Mouse (Mus musculus): Measurements from ENCODE around the gene Txnrd2. TPM values are rescaled to one million over a fixed set of nuclear protein-coding genes. Genes with fewer than 3 reads are reported as not detected.
A peak's percentile ranks its signal among the peaks of the same experiment; 100 is the strongest.

Gene Txnrd2
- total and polyA plus RNA-seq, 2 experiments from 2014 or later: 22.9 to 38.3 TPM

DNA sequence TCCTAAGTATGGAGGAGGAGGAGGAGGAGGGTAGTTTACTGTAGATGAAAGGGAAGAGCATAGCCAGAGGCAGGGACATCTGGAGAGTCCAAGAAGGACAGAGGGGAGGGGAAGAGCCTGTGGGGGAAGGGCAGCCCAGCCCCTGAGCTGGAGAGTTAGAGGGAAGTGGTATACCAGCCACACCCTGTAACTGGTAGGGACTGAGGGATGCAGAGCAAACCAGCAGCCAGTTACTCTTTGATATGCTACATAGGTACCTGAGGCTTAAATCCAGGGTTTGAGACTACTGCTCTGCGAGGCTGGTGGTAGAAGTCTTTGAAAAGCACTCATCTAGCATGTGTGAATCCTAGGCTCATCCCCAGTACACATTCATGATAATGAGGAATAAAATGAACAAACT lies 64.7 kb downstream of the Txnrd2 start:
- ATAC-seq (ENCODE audit: low FRiP score): no peak
- H3K9ac ChIP-seq (replicated peaks; ENCODE audit: low read length, poor library complexity, severe bottlenecking): no peak overlapping the region
- no peaks in the 10 kb centered on the region for H3K9me3 ChIP-seq (ENCODE audit: low read length)
- H3K27me3 ChIP-seq (ENCODE audit: insufficient read depth, low read length): no peaks in the 10 kb centered on the region
- no peak overlapping the region for H3K27ac ChIP-seq (ENCODE audit: low read depth, low read length)
- no peak for DNase-seq (ENCODE audit: low spot score)
- no peak overlapping the region for H3K4me2 ChIP-seq (ENCODE audit: low read depth, low read length, poor library complexity, severe bottlenecking)
- 68% methylated on average over 1 of the region's 1 CpGs for WGBS
- no peaks in the 10 kb centered on the region for H3K4me1 ChIP-seq (ENCODE audit: insufficient read depth, low read length)
- no peaks in the 10 kb centered on the region for H3K36me3 ChIP-seq (ENCODE audit: insufficient read depth, low read length)
- TF ChIP-seq CTCF (IDR thresholded peaks at IDR 0.05): no peak
- H3K4me3 ChIP-seq (ENCODE audit: low read depth, low read length): no peak overlapping the region

DNA sequence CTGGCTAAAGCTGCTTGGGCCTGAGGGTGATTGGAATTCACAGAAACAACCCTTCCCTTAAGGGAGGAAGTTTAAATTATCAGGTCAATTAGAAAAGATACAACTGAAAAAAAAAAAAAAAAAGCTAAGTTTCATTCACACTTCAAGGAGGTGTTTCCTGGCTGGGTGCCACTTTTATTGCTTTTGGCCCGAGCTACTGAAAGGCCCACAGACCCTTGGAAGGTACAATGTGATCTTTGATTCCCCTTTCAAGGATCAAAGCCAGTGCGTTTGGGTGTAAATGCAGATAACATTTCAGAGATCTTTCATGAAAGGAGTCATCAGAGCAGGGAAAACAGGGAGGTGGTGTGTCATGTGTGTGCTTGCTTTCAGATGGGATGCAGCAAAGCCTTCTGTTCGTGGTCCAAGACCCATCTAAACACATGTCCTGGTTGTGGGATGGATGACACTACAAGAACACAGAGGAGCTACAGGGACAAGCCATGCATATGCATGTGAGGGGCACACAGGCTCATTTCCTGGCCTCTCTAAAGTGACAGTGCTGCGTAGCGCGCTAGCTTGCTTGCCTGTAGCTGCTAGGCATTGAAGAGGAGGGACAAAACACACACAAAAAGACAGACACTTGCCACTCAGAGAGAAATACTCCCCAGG lies 71.8 kb downstream of the Txnrd2 start:
- Histone ChIP-seq H3K4me3 (ENCODE audit: low read depth, low read length) (peak overlapping the region; percentile 76), H3K9me3 (ENCODE audit: low read length) (no peaks in the 10 kb centered on the region), H3K4me1 (ENCODE audit: insufficient read depth, low read length) (peaks cover 7% of the 10 kb centered on the region), H3K27ac (ENCODE audit: low read depth, low read length) (peak overlapping the region; percentile 96), H3K9ac (replicated peaks; ENCODE audit: low read length, poor library complexity, severe bottlenecking) (peak overlapping the region; percentile 88), H3K36me3 (ENCODE audit: insufficient read depth, low read length) (peaks cover 9% of the 10 kb centered on the region), H3K4me2 (ENCODE audit: low read depth, low read length, poor library complexity, severe bottlenecking) (peak overlapping the region; percentile 83), H3K27me3 (ENCODE audit: insufficient read depth, low read length) (no peaks in the 10 kb centered on the region)
- ATAC-seq (ENCODE audit: low FRiP score) (peak; percentile 61), DNase-seq (ENCODE audit: low spot score) (no peak)
- WGBS: 3% methylated on average over 6 of the region's 6 CpGs
- TF ChIP-seq CTCF (IDR thresholded peaks at IDR 0.05): no peak

DNA sequence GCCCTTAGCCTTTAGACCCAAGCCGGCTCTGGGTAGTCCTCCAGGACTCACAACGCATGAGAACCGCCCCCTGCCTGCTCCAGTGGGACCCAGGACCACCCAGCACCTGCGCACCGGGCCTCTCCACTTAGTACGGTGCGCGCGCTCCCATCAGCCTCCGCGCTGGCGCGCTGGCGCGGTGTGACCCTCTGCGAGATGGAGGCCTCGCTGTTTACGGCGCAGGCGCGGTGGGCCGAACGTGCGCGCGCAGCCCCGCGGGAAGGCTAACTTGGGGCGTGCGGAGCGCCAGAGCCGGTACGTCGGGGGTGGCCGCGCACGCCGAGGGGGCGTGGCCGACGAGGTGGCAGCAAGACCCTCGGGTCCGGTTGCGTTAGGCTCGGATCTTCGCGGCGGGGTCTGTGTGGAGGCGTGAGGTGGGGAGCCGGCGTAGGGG lies 72.4 kb downstream of the Txnrd2 start, which contains the start of the genes Gnb1l and Rtl10:
TSS of gene Gnb1l (plus strand) at position 156 of the 433 bp plus-strand sequence.
TSS of gene Rtl10 (plus strand) at position 344 of the 433 bp plus-strand sequence.
- DNase-seq (ENCODE audit: low spot score): peak; percentile 96
- peak; percentile 97 for ATAC-seq (ENCODE audit: low FRiP score)
- Histone ChIP-seq H3K27ac (ENCODE audit: low read depth, low read length) (peak within 1 kb of the TSS; percentile 96), H3K4me3 (ENCODE audit: low read depth, low read length) (peak within 1 kb of the TSS; percentile 76), H3K36me3 (ENCODE audit: insufficient read depth, low read length) (peaks cover 9% of the 10 kb centered on the region), H3K4me2 (ENCODE audit: low read depth, low read length, poor library complexity, severe bottlenecking) (peak within 1 kb of the TSS; percentile 83), H3K27me3 (ENCODE audit: insufficient read depth, low read length) (no peaks in the 10 kb centered on the region), H3K9me3 (ENCODE audit: low read length) (no peaks in the 10 kb centered on the region), H3K4me1 (ENCODE audit: insufficient read depth, low read length) (peaks cover 7% of the 10 kb centered on the region), H3K9ac (replicated peaks; ENCODE audit: low read length, poor library complexity, severe bottlenecking) (peak within 1 kb of the TSS; percentile 88)
- TF ChIP-seq CTCF (IDR thresholded peaks at IDR 0.05): 0 out of 2 replicates have a peak, but pooled peaks have one; percentile 39
- WGBS: under 1% methylated on average over 51 of the region's 51 CpGs

DNA sequence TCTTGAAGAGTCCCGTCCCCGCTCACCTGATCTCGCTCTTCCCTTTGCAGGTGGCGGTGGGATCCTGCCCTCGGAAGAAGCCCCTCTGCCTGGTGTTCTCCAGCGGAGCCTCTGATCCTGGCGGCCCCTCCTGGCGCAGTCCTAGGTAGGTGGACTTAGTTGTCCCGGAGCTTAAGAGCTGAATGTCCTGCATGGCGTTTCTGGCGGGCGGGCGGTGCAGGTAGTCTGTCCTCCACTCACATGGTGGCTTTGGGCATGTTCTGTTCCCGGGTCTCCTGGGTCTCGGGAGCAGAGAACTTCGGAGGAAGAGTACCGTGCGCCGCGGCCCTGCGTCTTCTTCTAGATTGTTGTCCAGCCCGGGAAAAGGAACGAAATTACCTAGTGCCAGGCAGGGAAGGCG lies 72.8 kb downstream of the Txnrd2 start:
- Histone ChIP-seq H3K36me3 (ENCODE audit: insufficient read depth, low read length) (peaks cover 9% of the 10 kb centered on the region), H3K9ac (replicated peaks; ENCODE audit: low read length, poor library complexity, severe bottlenecking) (peak overlapping the region; percentile 88), H3K9me3 (ENCODE audit: low read length) (no peaks in the 10 kb centered on the region), H3K4me3 (ENCODE audit: low read depth, low read length) (peak overlapping the region; percentile 76), H3K27me3 (ENCODE audit: insufficient read depth, low read length) (no peaks in the 10 kb centered on the region), H3K4me1 (ENCODE audit: insufficient read depth, low read length) (peaks cover 7% of the 10 kb centered on the region), H3K4me2 (ENCODE audit: low read depth, low read length, poor library complexity, severe bottlenecking) (peak overlapping the region; percentile 83), H3K27ac (ENCODE audit: low read depth, low read length) (peak overlapping the region; percentile 96)
- TF ChIP-seq CTCF (IDR thresholded peaks at IDR 0.05): no peak
- DNase-seq (ENCODE audit: low spot score): no peak
- ATAC-seq (ENCODE audit: low FRiP score): no peak; the same call in 1 of the 2 replicates
- under 1% methylated on average over 24 of the region's 24 CpGs for WGBS

DNA sequence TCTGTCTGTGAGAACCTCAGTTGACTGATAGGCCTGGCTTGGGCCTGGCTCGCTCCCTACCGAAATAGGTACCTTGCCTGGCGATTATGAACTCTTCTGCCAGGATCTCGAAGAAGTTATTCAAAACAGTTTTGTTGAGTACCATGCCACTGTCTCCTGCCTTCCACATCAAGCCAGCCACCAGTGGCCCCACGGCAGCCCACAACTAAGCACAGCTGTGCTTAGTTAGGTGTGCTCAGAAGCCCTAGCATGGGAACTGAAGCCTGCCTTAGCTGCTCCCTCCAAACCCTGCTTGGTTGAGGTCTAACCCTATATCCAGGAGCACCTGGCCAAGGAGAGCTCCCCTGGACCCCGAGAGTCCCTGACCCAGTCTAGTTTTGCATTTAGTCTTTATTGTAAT lies 75.3 kb downstream of the Txnrd2 start:
- 96% methylated on average over 6 of the region's 6 CpGs for WGBS
- H3K27ac ChIP-seq (ENCODE audit: low read depth, low read length): no peak overlapping the region
- ATAC-seq (ENCODE audit: low FRiP score) (no peak), DNase-seq (ENCODE audit: low spot score) (no peak)
- H3K36me3 ChIP-seq (ENCODE audit: insufficient read depth, low read length): peaks cover 9% of the 10 kb centered on the region
- no peak for TF ChIP-seq CTCF (IDR thresholded peaks at IDR 0.05)
- no peak overlapping the region for H3K9ac ChIP-seq (replicated peaks; ENCODE audit: low read length, poor library complexity, severe bottlenecking)
- H3K27me3 ChIP-seq (ENCODE audit: insufficient read depth, low read length): no peaks in the 10 kb centered on the region
- H3K4me2 ChIP-seq (ENCODE audit: low read depth, low read length, poor library complexity, severe bottlenecking): no peak overlapping the region
- no peak overlapping the region for H3K4me3 ChIP-seq (ENCODE audit: low read depth, low read length)
- H3K9me3 ChIP-seq (ENCODE audit: low read length): no peaks in the 10 kb centered on the region
- peaks cover 7% of the 10 kb centered on the region for H3K4me1 ChIP-seq (ENCODE audit: insufficient read depth, low read length)

DNA sequence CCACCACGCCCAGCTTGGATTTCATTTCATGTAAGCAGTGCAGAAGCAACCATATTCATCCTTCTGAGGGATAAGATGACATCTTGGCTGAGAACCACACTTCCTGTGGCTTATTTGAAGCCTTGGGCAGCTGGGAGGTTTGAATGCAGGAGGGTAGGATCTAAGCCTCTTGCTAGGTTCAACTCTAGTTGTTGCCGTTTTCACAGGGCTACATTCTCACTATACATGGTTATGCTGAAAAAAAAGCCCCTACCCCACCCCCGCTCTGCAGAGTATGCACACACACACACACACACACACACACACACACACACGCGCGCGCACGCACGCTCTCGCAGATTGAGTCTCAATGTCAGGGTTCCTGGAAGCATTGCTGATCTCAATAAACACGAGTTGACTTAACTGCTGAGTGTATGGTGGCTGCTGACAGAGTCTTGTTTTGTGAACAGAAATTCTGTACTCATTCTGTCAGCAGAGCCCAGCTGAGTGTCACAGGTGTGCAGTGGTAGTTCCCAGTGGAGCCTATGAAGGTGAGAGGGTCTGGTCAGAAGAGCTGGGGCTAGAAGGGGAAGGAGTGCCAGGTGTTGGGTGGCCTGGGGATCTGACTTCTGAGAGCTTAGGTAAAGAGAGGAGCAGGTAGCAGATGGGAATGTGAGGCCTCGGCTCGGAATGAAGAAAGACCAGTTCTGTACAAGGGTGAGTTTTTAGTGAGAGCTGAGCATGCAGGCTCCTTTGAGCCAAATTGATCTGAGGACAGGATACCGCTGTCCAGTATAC lies 77.6 kb downstream of the Txnrd2 start:
- ATAC-seq (ENCODE audit: low FRiP score) (no peak), DNase-seq (ENCODE audit: low spot score) (no peak)
- Histone ChIP-seq H3K9me3 (ENCODE audit: low read length) (no peaks in the 10 kb centered on the region), H3K27me3 (ENCODE audit: insufficient read depth, low read length) (no peaks in the 10 kb centered on the region), H3K4me1 (ENCODE audit: insufficient read depth, low read length) (peaks cover 7% of the 10 kb centered on the region), H3K4me3 (ENCODE audit: low read depth, low read length) (no peak overlapping the region), H3K4me2 (ENCODE audit: low read depth, low read length, poor library complexity, severe bottlenecking) (no peak overlapping the region), H3K27ac (ENCODE audit: low read depth, low read length) (no peak overlapping the region), H3K9ac (replicated peaks; ENCODE audit: low read length, poor library complexity, severe bottlenecking) (no peak overlapping the region), H3K36me3 (ENCODE audit: insufficient read depth, low read length) (peaks cover 9% of the 10 kb centered on the region)
- 94% methylated on average over 14 of the region's 14 CpGs for WGBS
- no peak for TF ChIP-seq CTCF (IDR thresholded peaks at IDR 0.05)

Measured in midbrain, postnatal 0 days (tissue).